Mouse (Mus musculus) MEL (cell line): Measurements from ENCODE around the gene P2rx1. TPM values are rescaled to one million over a fixed set of nuclear protein-coding genes. Genes with fewer than 3 reads are reported as not detected.
A peak's percentile ranks its signal among the peaks of the same experiment; 100 is the strongest.

Experiments
- DNase-seq: peaks from one replicate; pipeline ENCODE4 v3.0.0; 2011; ENCODE audit warnings: low read depth, low spot score
- H3K27ac ChIP-seq: 2 replicates; pipeline ENCODE4 v1.5.1; 2012; ENCODE audit warnings: low read depth, mild to moderate bottlenecking, control low read depth, low read length, moderate library complexity; ENCODE audit not compliant: control insufficient read depth
- H3K27me3 ChIP-seq, 2 experiments: fragments of 150-350 bp in 1 of 2; sonication (generic) in 1 of 2; 2 replicates each; pipeline ENCODE4 v1.6.1; 2012; ENCODE audit warnings: low read length in 2 of 2, mild to moderate bottlenecking in 2 of 2, improper control_type of control experiment in 1 of 2, moderate library complexity in 1 of 2; ENCODE audit not compliant: insufficient read depth in 2 of 2, control insufficient read depth in 1 of 2
- H3K36me3 ChIP-seq, 2 experiments: 2 replicates each; pipeline ENCODE4 v1.6.1; 2012 to 2014; ENCODE audit warnings: low read length in 2 of 2, improper control_type of control experiment in 1 of 2, inconsistent platforms in 1 of 2, mild to moderate bottlenecking in 1 of 2; ENCODE audit not compliant: insufficient read depth in 2 of 2, control insufficient read depth in 1 of 2
- H3K4me1 ChIP-seq, 2 experiments: fragments of 150-350 bp in 1 of 2; sonication (generic) in 1 of 2; 2 replicates each; pipeline ENCODE4 v1.6.1; 2012; ENCODE audit warnings: low read length in 2 of 2, improper control_type of control experiment in 1 of 2, mild to moderate bottlenecking in 1 of 2; ENCODE audit not compliant: insufficient read depth in 2 of 2, control insufficient read depth in 1 of 2
- H3K4me3 ChIP-seq, 2 experiments: fragments of 150-350 bp in 1 of 2; sonication (generic) in 1 of 2; 2 replicates each; pipeline ENCODE4 v1.5.1; 2012; ENCODE audit warnings: low read depth in 2 of 2, low read length in 2 of 2, mild to moderate bottlenecking in 2 of 2, moderate library complexity in 2 of 2, control low read depth in 1 of 2, improper control_type of control experiment in 1 of 2; ENCODE audit not compliant: control insufficient read depth in 1 of 2, insufficient read depth in 1 of 2
- H3K79me2 ChIP-seq: 2 replicates; pipeline ENCODE4 v1.6.1; 2012; ENCODE audit warnings: mild to moderate bottlenecking, low read length, moderate library complexity; ENCODE audit not compliant: control insufficient read depth, poor library complexity, insufficient read depth
- H3K9ac ChIP-seq: 2 replicates; pipeline ENCODE4 v1.6.1; 2012; ENCODE audit warnings: low read depth, mild to moderate bottlenecking, control low read depth, low read length, moderate library complexity; ENCODE audit not compliant: control insufficient read depth, poor library complexity, severe bottlenecking
- H3K9me3 ChIP-seq: fragments of 150-350 bp; sonication (generic); replicated peaks from 2 replicates; pipeline ENCODE4 v1.6.1; 2012; ENCODE audit warnings: mild to moderate bottlenecking, low read length, improper control_type of control experiment, moderate library complexity; ENCODE audit not compliant: insufficient read depth
- CHD2 ChIP-seq: IDR thresholded peaks from 2 replicates; pipeline ENCODE4 v1.6.1; 2011; ENCODE audit warnings: low read length, improper control_type of control experiment
- CTCF ChIP-seq, 3 experiments: IDR thresholded peaks in 2 of 3; conservative IDR thresholded peaks in 1 of 3; 2 replicates each; pipeline ENCODE4 v1.5.1; 2011 to 2012; ENCODE audit warnings: low read length in 3 of 3, low read depth in 2 of 3, mild to moderate bottlenecking in 2 of 3, improper control_type of control experiment in 1 of 3, inconsistent platforms in 1 of 3, mixed read lengths in 1 of 3, moderate library complexity in 1 of 3; ENCODE audit not compliant: control insufficient read depth in 1 of 3, insufficient read depth in 1 of 3, poor library complexity in 1 of 3, severe bottlenecking in 1 of 3
- ELF1 ChIP-seq: IDR thresholded peaks from 2 replicates; pipeline ENCODE4 v1.6.1; 2014; ENCODE audit warnings: low read depth, mild to moderate bottlenecking, inconsistent platforms, low read length, improper control_type of control experiment, moderate library complexity
- EP300 ChIP-seq, 2 experiments: IDR thresholded peaks; 2 replicates each; pipeline ENCODE4 v1.6.1; 2011; ENCODE audit warnings: improper control_type of control experiment in 2 of 2, low read length in 2 of 2, low read depth in 1 of 2, mild to moderate bottlenecking in 1 of 2
- ETS1 ChIP-seq: IDR thresholded peaks from 2 replicates; pipeline ENCODE4 v1.6.1; 2012; ENCODE audit warnings: low read depth, mild to moderate bottlenecking, inconsistent platforms, low read length, improper control_type of control experiment, moderate library complexity
- GABPA ChIP-seq: IDR thresholded peaks from 2 replicates; pipeline ENCODE4 v1.6.1; 2012; ENCODE audit warnings: low read depth, mild to moderate bottlenecking, inconsistent platforms, low read length, improper control_type of control experiment, moderate library complexity
- HCFC1 ChIP-seq: IDR thresholded peaks from 2 replicates; pipeline ENCODE4 v1.6.1; 2012; ENCODE audit warnings: low read depth, mild to moderate bottlenecking, inconsistent platforms, low read length, improper control_type of control experiment, moderate library complexity
- MAX ChIP-seq: IDR thresholded peaks from 2 replicates; pipeline ENCODE4 v1.6.1; 2011; ENCODE audit warnings: low read length, improper control_type of control experiment
- MAZ ChIP-seq: IDR thresholded peaks from 2 replicates; pipeline ENCODE4 v1.6.1; 2012; ENCODE audit warnings: low read depth, mild to moderate bottlenecking, inconsistent platforms, low read length, improper control_type of control experiment
- MXI1 ChIP-seq: IDR thresholded peaks from 2 replicates; pipeline ENCODE4 v1.6.1; 2011; ENCODE audit warnings: mild to moderate bottlenecking, low read depth, low read length, improper control_type of control experiment
- MYC ChIP-seq: IDR thresholded peaks from 2 replicates; pipeline ENCODE4 v1.6.1; 2011; ENCODE audit warnings: low read depth, mild to moderate bottlenecking, low read length, improper control_type of control experiment, moderate library complexity
- NELFE ChIP-seq: IDR thresholded peaks from 2 replicates; pipeline ENCODE4 v1.6.1; 2011; ENCODE audit warnings: low read depth, low read length, improper control_type of control experiment
- POLR2A ChIP-seq, 2 experiments: IDR thresholded peaks; 2 replicates each; pipeline ENCODE4 v1.6.1; 2011 to 2012; ENCODE audit warnings: low read length in 2 of 2, mild to moderate bottlenecking in 2 of 2, control low read depth in 1 of 2, improper control_type of control experiment in 1 of 2, low read depth in 1 of 2, moderate library complexity in 1 of 2; ENCODE audit not compliant: control insufficient read depth in 1 of 2, insufficient read depth in 1 of 2, poor library complexity in 1 of 2
- POLR2AphosphoS2 ChIP-seq: IDR thresholded peaks from 2 replicates; pipeline ENCODE4 v1.6.1; 2011; ENCODE audit warnings: low read length, improper control_type of control experiment
- RAD21 ChIP-seq: IDR thresholded peaks from 2 replicates; pipeline ENCODE4 v1.6.1; 2011; ENCODE audit warnings: mild to moderate bottlenecking, low read depth, low read length, improper control_type of control experiment
- RCOR1 ChIP-seq: IDR thresholded peaks from 2 replicates; pipeline ENCODE4 v1.6.1; 2012; ENCODE audit warnings: low read depth, mild to moderate bottlenecking, inconsistent platforms, low read length, improper control_type of control experiment
- SIN3A ChIP-seq: IDR thresholded peaks from 2 replicates; pipeline ENCODE4 v1.6.1; 2012; ENCODE audit warnings: low read length, improper control_type of control experiment, inconsistent platforms
- TCF12 ChIP-seq: IDR thresholded peaks from 2 replicates; pipeline ENCODE4 v1.6.1; 2014; ENCODE audit warnings: low read depth, mild to moderate bottlenecking, inconsistent platforms, low read length, improper control_type of control experiment, moderate library complexity
- UBTF ChIP-seq: IDR thresholded peaks from 2 replicates; pipeline ENCODE4 v1.6.1; 2012; ENCODE audit warnings: low read depth, mild to moderate bottlenecking, inconsistent platforms, low read length, improper control_type of control experiment, moderate library complexity, borderline replicate concordance; ENCODE audit not compliant: insufficient read depth
- USF1 ChIP-seq: IDR thresholded peaks from 2 replicates; pipeline ENCODE4 v1.6.1; 2014; ENCODE audit warnings: low read depth, mild to moderate bottlenecking, inconsistent platforms, low read length, improper control_type of control experiment, moderate library complexity
- polyA plus RNA-seq, 2 experiments: library from polyadenylated mRNA; stranded (reverse) in 1 of 2; unstranded in 1 of 2; fragments of >175 nt in 1 of 2; fragments of >200 nt in 1 of 2; gene quantifications; 2 replicates each; pipeline versions ENCODE4 v1.2.1 to v1.2.4; 2012; ENCODE audit warnings: low replicate concordance in 2 of 2, low read depth in 1 of 2; ENCODE audit not compliant: insufficient read length in 2 of 2, insufficient read depth in 1 of 2, missing spikeins in 1 of 2
- total RNA-seq: library from RNA; depleted of rRNA; stranded (reverse); fragments of 300-350 nt; gene quantifications from 2 replicates; pipeline ENCODE4 v1.2.3, GENCODE M21; 2012

P2rx1 gene
- total and polyA plus RNA-seq, 3 experiments: 3.0 to 8.1 TPM; not detected in 1

DNA sequence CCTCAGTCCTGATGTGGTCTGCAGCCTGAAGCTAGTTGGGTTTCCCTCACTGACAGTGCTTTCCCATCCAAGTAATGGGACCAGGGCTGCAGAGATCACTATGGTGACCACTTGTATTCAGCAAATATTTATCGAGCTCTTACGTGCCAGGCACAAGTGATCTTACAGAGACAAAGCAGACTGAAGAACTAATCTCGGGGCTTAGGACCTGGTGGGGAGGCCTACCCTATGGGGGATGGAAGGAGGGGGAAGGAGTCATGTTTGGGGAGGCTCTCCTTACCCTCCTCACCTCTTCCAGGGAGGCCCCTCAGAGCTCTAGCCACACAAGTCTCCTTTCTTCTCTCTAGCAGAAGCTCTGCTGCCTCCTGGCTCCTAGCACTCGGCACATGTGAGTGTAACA, 24.9 kb downstream of the P2rx1 start:
- DNase-seq: peak; percentile 17
- no peak overlapping the region for H3K4me3 ChIP-seq
- H3K27ac ChIP-seq: peak overlapping the region; percentile 22; the same call in 1 of the 2 replicates
- H3K79me2 ChIP-seq: no peaks in the 10 kb centered on the region
- TF ChIP-seq NELFE: 0 out of 2 replicates have a peak, but pooled peaks have one; percentile 6
- TF ChIP-seq GABPA: no peak
- H3K9ac ChIP-seq: no peak overlapping the region
- H3K9me3 ChIP-seq: no peaks in the 10 kb centered on the region
- H3K27me3 ChIP-seq: no peaks in the 10 kb centered on the region
- peaks cover 2 to 16% of the 10 kb centered on the region in 2 experiments; a peak in 3 of 4 replicates for H3K4me1 ChIP-seq
- H3K36me3 ChIP-seq: peaks cover 0 to 6% of the 10 kb centered on the region in 2 experiments; a peak in 2 of 4 replicates

DNA sequence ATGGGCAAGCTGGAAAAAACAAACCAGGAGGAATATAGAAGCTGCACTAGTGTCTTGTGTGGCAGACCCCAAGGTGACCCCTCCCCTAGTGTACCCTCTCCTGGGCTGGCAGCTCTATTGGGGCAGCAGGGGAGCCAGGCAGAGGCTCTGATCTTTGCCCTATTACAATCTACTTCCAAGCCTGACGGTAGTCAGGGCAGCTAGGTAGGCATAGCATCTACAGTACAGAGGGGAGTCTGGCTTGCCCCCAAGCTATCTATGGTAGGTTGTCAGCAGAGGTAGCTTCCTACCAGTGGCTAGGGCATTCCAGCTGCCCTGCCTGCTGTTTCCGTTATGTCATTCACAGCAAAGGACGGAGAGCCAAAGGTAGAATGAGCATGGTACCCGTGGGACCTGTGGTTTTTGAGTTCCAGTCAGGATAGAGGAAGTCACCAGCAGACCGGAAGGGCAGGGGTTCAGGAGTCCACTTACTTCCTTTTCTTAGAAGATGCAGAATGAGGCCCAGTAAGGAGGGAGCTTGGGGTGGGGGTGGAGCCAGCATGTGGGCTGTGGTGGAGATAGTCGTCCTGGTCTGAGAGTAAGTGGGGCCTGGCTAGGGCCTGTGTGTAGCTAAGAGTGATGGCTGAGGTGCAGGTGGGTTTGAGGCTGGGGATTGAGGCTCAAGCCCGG, 25.5 kb downstream of the P2rx1 start:
- Histone ChIP-seq H3K4me3 (peak overlapping the region; percentile 14 to 30; a peak in 3 of 4 replicates), H3K36me3 (peaks cover 0 to 6% of the 10 kb centered on the region in 2 experiments; a peak in 2 of 4 replicates), H3K9ac (peak overlapping the region; percentile 46), H3K27me3 (no peaks in the 10 kb centered on the region), H3K79me2 (no peaks in the 10 kb centered on the region), H3K9me3 (no peaks in the 10 kb centered on the region), H3K27ac (peak overlapping the region; percentile 30), H3K4me1 (peaks cover 2 to 16% of the 10 kb centered on the region in 2 experiments; a peak in 3 of 4 replicates)
- peak; percentile 92 for DNase-seq
- TF ChIP-seq NELFE (peak; percentile 38; the same call in 1 of the 2 replicates), CTCF (IDR thresholded peaks at IDR 0.05 in 2 of 3, conservative IDR thresholded peaks at IDR 0.05 in 1 of 3; ENCODE audit: control insufficient read depth in 1 of 3, insufficient read depth in 1 of 3, low read depth in 2 of 3, low read length in 3 of 3, poor library complexity in 1 of 3, severe bottlenecking in 1 of 3) (no peak), CHD2 (no peak), POLR2A (IDR thresholded peaks at IDR 0.05; ENCODE audit: control insufficient read depth in 1 of 2, insufficient read depth in 1 of 2, low read depth in 1 of 2, low read length in 2 of 2, poor library complexity in 1 of 2) (peak; percentile 61 to 64; a peak in 3 of 4 replicates), USF1 (0 out of 2 replicates have a peak, but pooled peaks have one; percentile 16), SIN3A (peak; percentile 66), RCOR1 (peak; percentile 51; the same call in 1 of the 2 replicates), POLR2AphosphoS2 (no peak), HCFC1 (peak; percentile 50; the same call in 1 of the 2 replicates), ETS1 (peak; percentile 52; the same call in 1 of the 2 replicates), MAZ (0 out of 2 replicates have a peak, but pooled peaks have one; percentile 47), RAD21 (no peak), UBTF (no peak), EP300 (IDR thresholded peaks at IDR 0.05; ENCODE audit: low read depth in 1 of 2, low read length in 2 of 2) (peak; percentile 60 to 70), MAX (0 out of 2 replicates have a peak, but pooled peaks have one; percentile 49), TCF12 (peak; percentile 16; the same call in 1 of the 2 replicates), MXI1 (0 out of 2 replicates have a peak, but pooled peaks have one; percentile 40), ELF1 (peak; percentile 70), MYC (peak; percentile 67; the same call in 1 of the 2 replicates)
